Mouse (Mus musculus) erythroblast, embryonic 14.5 days (primary cell): ENCODE results near the gene Etv2.

Source experiments
- GATA1 ChIP-seq: IDR thresholded peaks from 2 replicates; pipeline ENCODE4 v1.6.1; 2012; ENCODE audit warnings: low read length, inconsistent platforms, mixed read lengths
- TAL1 ChIP-seq: IDR thresholded peaks from 3 replicates; pipeline ENCODE4 v1.6.1; 2012; ENCODE audit warnings: low read length, inconsistent platforms, mixed read lengths

GRCm38 (mm10) chr7:30664529-30665200 lies 29.0 kb upstream of the Etv2 start, which contains the start of gene Haus5:
- TF ChIP-seq GATA1 = no peak
- TF ChIP-seq TAL1 = no peak
